Mouse (Mus musculus): ENCODE results near the gene Wdr48. TPM values are rescaled to one million over a fixed set of nuclear protein-coding genes. Genes with fewer than 3 reads are reported as not detected.

Wdr48 gene
- polyA plus RNA-seq, 1 experiment, result 27.5 TPM

- Histone ChIP-seq H3K27ac (ENCODE audit: insufficient read depth, low read length) (no peak overlapping the region), H3K4me3 (ENCODE audit: extremely low read depth, insufficient read depth, insufficient read length) (no peak overlapping the region), H3K4me1 (ENCODE audit: control insufficient read depth, insufficient read depth, insufficient read length) (peaks cover 6% of the 10 kb centered on the region; the same call in 1 of the 2 replicates), H3K36me3 (ENCODE audit: control insufficient read depth, insufficient read depth, low read length) (peaks cover 6% of the 10 kb centered on the region; the same call in 1 of the 2 replicates), H3K27me3 (ENCODE audit: control insufficient read depth, insufficient read depth, low read length) (no peaks in the 10 kb centered on the region)
- DNase-seq (ENCODE audit: low read depth in 1 of 2, low spot score in 2 of 2), result no peak
- WGBS, result 82% methylated on average over 2 of the region's 2 CpGs
- no peak for TF ChIP-seq POLR2A (IDR thresholded peaks at IDR 0.05; ENCODE audit: low read depth, low read length)
- no peak for TF ChIP-seq CTCF (IDR thresholded peaks at IDR 0.05; ENCODE audit: extremely low read depth, insufficient read depth, insufficient read length, insufficient replicate concordance)
Measured at GRCm38 (mm10) chr9:119899446-119899845, 4.8 kb downstream of the Wdr48 start.

GRCm38 (mm10) chr9:119902410-119903151, 7.9 kb downstream of the Wdr48 start:
- Histone ChIP-seq H3K4me3 (ENCODE audit: extremely low read depth, insufficient read depth, insufficient read length) (no peak overlapping the region), H3K27me3 (ENCODE audit: control insufficient read depth, insufficient read depth, low read length) (no peaks in the 10 kb centered on the region), H3K4me1 (ENCODE audit: control insufficient read depth, insufficient read depth, insufficient read length) (no peaks in the 10 kb centered on the region), H3K27ac (ENCODE audit: insufficient read depth, low read length) (no peak overlapping the region), H3K36me3 (ENCODE audit: control insufficient read depth, insufficient read depth, low read length) (peaks cover 20% of the 10 kb centered on the region)
- WGBS, result 88% methylated on average over 12 of the region's 12 CpGs
- DNase-seq (ENCODE audit: low read depth in 1 of 2, low spot score in 2 of 2), result no peak
- TF ChIP-seq CTCF (IDR thresholded peaks at IDR 0.05; ENCODE audit: extremely low read depth, insufficient read depth, insufficient read length, insufficient replicate concordance) (no peak), POLR2A (IDR thresholded peaks at IDR 0.05; ENCODE audit: low read depth, low read length) (no peak)

- Histone ChIP-seq H3K36me3 (ENCODE audit: control insufficient read depth, insufficient read depth, low read length) (peaks cover 64% of the 10 kb centered on the region), H3K4me1 (ENCODE audit: control insufficient read depth, insufficient read depth, insufficient read length) (no peaks in the 10 kb centered on the region), H3K27ac (ENCODE audit: insufficient read depth, low read length) (no peak overlapping the region), H3K27me3 (ENCODE audit: control insufficient read depth, insufficient read depth, low read length) (no peaks in the 10 kb centered on the region), H3K4me3 (ENCODE audit: extremely low read depth, insufficient read depth, insufficient read length) (no peak overlapping the region)
- DNase-seq (ENCODE audit: low read depth in 1 of 2, low spot score in 2 of 2), result no peak
- TF ChIP-seq CTCF (IDR thresholded peaks at IDR 0.05; ENCODE audit: extremely low read depth, insufficient read depth, insufficient read length, insufficient replicate concordance), result no peak
- TF ChIP-seq POLR2A (IDR thresholded peaks at IDR 0.05; ENCODE audit: low read depth, low read length), result no peak
- WGBS, result 94% methylated on average over 3 of the region's 3 CpGs
Measured at GRCm38 (mm10) chr9:119908708-119909107, 14.0 kb downstream of the Wdr48 start.

GRCm38 (mm10) chr9:119909931-119910330, 15.3 kb downstream of the Wdr48 start:
- Histone ChIP-seq H3K27ac (ENCODE audit: insufficient read depth, low read length) (no peak overlapping the region), H3K36me3 (ENCODE audit: control insufficient read depth, insufficient read depth, low read length) (peaks cover 68% of the 10 kb centered on the region), H3K4me1 (ENCODE audit: control insufficient read depth, insufficient read depth, insufficient read length) (no peaks in the 10 kb centered on the region), H3K4me3 (ENCODE audit: extremely low read depth, insufficient read depth, insufficient read length) (no peak overlapping the region), H3K27me3 (ENCODE audit: control insufficient read depth, insufficient read depth, low read length) (no peaks in the 10 kb centered on the region)
- no peak for DNase-seq (ENCODE audit: low read depth in 1 of 2, low spot score in 2 of 2)
- TF ChIP-seq POLR2A (IDR thresholded peaks at IDR 0.05; ENCODE audit: low read depth, low read length), result no peak
- no peak for TF ChIP-seq CTCF (IDR thresholded peaks at IDR 0.05; ENCODE audit: extremely low read depth, insufficient read depth, insufficient read length, insufficient replicate concordance)
- WGBS, result 85% methylated on average over 3 of the region's 3 CpGs

GRCm38 (mm10) chr9:119913087-119913838, 18.6 kb downstream of the Wdr48 start:
- Histone ChIP-seq H3K4me3 (ENCODE audit: extremely low read depth, insufficient read depth, insufficient read length) (no peak overlapping the region), H3K27ac (ENCODE audit: insufficient read depth, low read length) (no peak overlapping the region), H3K27me3 (ENCODE audit: control insufficient read depth, insufficient read depth, low read length) (no peaks in the 10 kb centered on the region), H3K36me3 (ENCODE audit: control insufficient read depth, insufficient read depth, low read length) (peaks cover 67% of the 10 kb centered on the region), H3K4me1 (ENCODE audit: control insufficient read depth, insufficient read depth, insufficient read length) (no peaks in the 10 kb centered on the region)
- TF ChIP-seq CTCF (IDR thresholded peaks at IDR 0.05; ENCODE audit: extremely low read depth, insufficient read depth, insufficient read length, insufficient replicate concordance), result no peak
- TF ChIP-seq POLR2A (IDR thresholded peaks at IDR 0.05; ENCODE audit: low read depth, low read length), result no peak
- no peak for DNase-seq (ENCODE audit: low read depth in 1 of 2, low spot score in 2 of 2)
- 78% methylated on average over 13 of the region's 13 CpGs for WGBS

GRCm38 (mm10) chr9:119919858-119920257, 25.2 kb downstream of the Wdr48 start:
- TF ChIP-seq POLR2A (IDR thresholded peaks at IDR 0.05; ENCODE audit: low read depth, low read length), result no peak
- DNase-seq (ENCODE audit: low read depth in 1 of 2, low spot score in 2 of 2), result no peak
- Histone ChIP-seq H3K36me3 (ENCODE audit: control insufficient read depth, insufficient read depth, low read length) (peaks cover 57% of the 10 kb centered on the region), H3K27me3 (ENCODE audit: control insufficient read depth, insufficient read depth, low read length) (no peaks in the 10 kb centered on the region), H3K27ac (ENCODE audit: insufficient read depth, low read length) (no peak overlapping the region), H3K4me1 (ENCODE audit: control insufficient read depth, insufficient read depth, insufficient read length) (no peaks in the 10 kb centered on the region), H3K4me3 (ENCODE audit: extremely low read depth, insufficient read depth, insufficient read length) (no peak overlapping the region)
- 95% methylated on average over 1 of the region's 1 CpGs for WGBS

GRCm38 (mm10) chr9:119923462-119923861, 28.8 kb downstream of the Wdr48 start:
- no peaks in the 10 kb centered on the region for H3K4me1 ChIP-seq (ENCODE audit: control insufficient read depth, insufficient read depth, insufficient read length)
- H3K27me3 ChIP-seq (ENCODE audit: control insufficient read depth, insufficient read depth, low read length), result no peaks in the 10 kb centered on the region
- no peak overlapping the region for H3K4me3 ChIP-seq (ENCODE audit: extremely low read depth, insufficient read depth, insufficient read length)
- peaks cover 58% of the 10 kb centered on the region for H3K36me3 ChIP-seq (ENCODE audit: control insufficient read depth, insufficient read depth, low read length)
- 94% methylated on average over 4 of the region's 4 CpGs for WGBS
- no peak overlapping the region for H3K27ac ChIP-seq (ENCODE audit: insufficient read depth, low read length)
- no peak for DNase-seq (ENCODE audit: low read depth in 1 of 2, low spot score in 2 of 2)
- TF ChIP-seq CTCF (IDR thresholded peaks at IDR 0.05; ENCODE audit: extremely low read depth, insufficient read depth, insufficient read length, insufficient replicate concordance) (no peak), POLR2A (IDR thresholded peaks at IDR 0.05; ENCODE audit: low read depth, low read length) (no peak)
